ENCODE assay signal across 28 mouse cellular contexts in genomic region chr9:55307066-55307465, GRCm38 (mm10). TPM values are rescaled to one million over a fixed set of nuclear protein-coding genes. Genes with fewer than 3 reads are reported as not detected.
DNase-seq lines count a peak whose midpoint lies in the region; ATAC-seq and TF ChIP-seq lines count a peak whose summit lies in the region.
"Had no signal": no experiment of that assay in that cellular context is flagged by ENCODE, and none has a peak within 500 bp of the region (broad histone marks: within the 10 kb centered on the region; RNA-seq: fewer than 3 reads in every experiment).

No protein-coding gene starts in this region.

- no peak overlapping the region for H3K4me2 ChIP-seq in CH12.LX (ENCODE audit: insufficient read depth, low read depth, poor library complexity, severe bottlenecking)
- H3K4me2 ChIP-seq: embryonic facial prominence, embryonic 13.5 days; forebrain, embryonic 12.5 days; forebrain, embryonic 15.5 days; heart, embryonic 12.5 days; heart, embryonic 15.5 days; hindbrain, embryonic 13.5 days; intestine, embryonic 15.5 days had no signal

- peak; percentile 64 for DNase-seq in heart, adult 11 months
- no peak for DNase-seq in heart, adult 2 months
- DNase-seq in CH12.LX (ENCODE audit: extremely low read depth): no peak
- no peak for DNase-seq in cerebellum, postnatal 10 days
- DNase-seq in adrenal gland, adult 8-10 months: no peak
- DNase-seq: adrenal gland, postnatal 10 days; adrenal gland, postnatal 36 days; cerebellum, adult 11 months; cerebellum, adult 2 months; cerebellum, adult 9-11 months; cerebellum, postnatal 36 days; embryo, embryonic 11 days; gastrocnemius, postnatal 25 days; heart, postnatal 10 days; heart, postnatal 36 days had no signal

- intact Hi-C loops in heart, adult 2 months (cut with DNase I): no loop called here

- 62% methylated on average over 2 of the region's 2 CpGs for WGBS in heart, adult 2 months

- in situ Hi-C loops in CH12.LX (cut with MboI; ENCODE audit: low pct_ligation_motif_present, low pct_unique_long_range_greater_than_20kb, low sequenced_read_pairs): no loop called here

- H3K4me1 ChIP-seq in heart, adult 2 months (ENCODE audit: control insufficient read depth, insufficient read depth, low read length): no peaks in the 10 kb centered on the region
- peaks cover 0 to 18% of the 10 kb centered on the region in 2 experiments; a peak in 2 of 4 replicates for H3K4me1 ChIP-seq in CH12.LX (ENCODE audit: control insufficient read depth in 1 of 2, insufficient read depth in 2 of 2)
- H3K4me1 ChIP-seq: embryonic facial prominence, embryonic 13.5 days; forebrain, embryonic 12.5 days; forebrain, embryonic 15.5 days; heart, embryonic 12.5 days; heart, embryonic 15.5 days; hindbrain, embryonic 10.5 days; hindbrain, embryonic 13.5 days; intestine, embryonic 15.5 days had no signal

- no peaks in the 10 kb centered on the region for H3K79me2 ChIP-seq in heart, adult 2 months (replicated peaks; ENCODE audit: control insufficient read depth, insufficient read depth, low read length)
- H3K79me2 ChIP-seq in CH12.LX (replicated peaks; ENCODE audit: control insufficient read depth, extremely low read depth, insufficient read depth, poor library complexity, severe bottlenecking): no peaks in the 10 kb centered on the region

- H3K4me3 ChIP-seq in heart, adult 2 months: no peak overlapping the region
- H3K4me3 ChIP-seq in CH12.LX (replicated peaks in 1 of 3; ENCODE audit: low read depth in 2 of 3, low read length in 2 of 3, poor library complexity in 1 of 3): no peak overlapping the region
- H3K4me3 ChIP-seq: embryonic facial prominence, embryonic 10.5 days; embryonic facial prominence, embryonic 13.5 days; erythroblast, embryonic 14.5 days; forebrain, embryonic 12.5 days; forebrain, embryonic 15.5 days; heart, embryonic 12.5 days; heart, embryonic 15.5 days; hindbrain, embryonic 10.5 days; hindbrain, embryonic 13.5 days; intestine, embryonic 15.5 days had no signal

- no peak for TF ChIP-seq POLR2A in heart, adult 2 months (IDR thresholded peaks at IDR 0.05; ENCODE audit: insufficient read depth, low read depth, low read length)
- TF ChIP-seq POLR2A in CH12.LX (IDR thresholded peaks at IDR 0.05; ENCODE audit: low read depth, low read length): no peak

- no peaks in the 10 kb centered on the region for H3K27me3 ChIP-seq in heart, adult 2 months (ENCODE audit: control insufficient read depth, insufficient read depth, low read length)
- H3K27me3 ChIP-seq in CH12.LX (replicated peaks): peaks cover 3% of the 10 kb centered on the region
- H3K27me3 ChIP-seq: embryonic facial prominence, embryonic 13.5 days; forebrain, embryonic 12.5 days; forebrain, embryonic 15.5 days; heart, embryonic 12.5 days; heart, embryonic 15.5 days; hindbrain, embryonic 13.5 days; intestine, embryonic 15.5 days had no signal

- H3K36me3 ChIP-seq in heart, adult 2 months (ENCODE audit: control insufficient read depth, insufficient read depth, low read length): no peaks in the 10 kb centered on the region
- H3K36me3 ChIP-seq in CH12.LX (replicated peaks in 1 of 2; ENCODE audit: control insufficient read depth in 1 of 2, insufficient read depth in 1 of 2, low read length in 1 of 2): no peaks in the 10 kb centered on the region
- H3K36me3 ChIP-seq: embryonic facial prominence, embryonic 10.5 days; embryonic facial prominence, embryonic 13.5 days; forebrain, embryonic 12.5 days; forebrain, embryonic 15.5 days; G1E; heart, embryonic 12.5 days; heart, embryonic 15.5 days; hindbrain, embryonic 10.5 days; hindbrain, embryonic 13.5 days; intestine, embryonic 15.5 days had no signal

- TF ChIP-seq RAD21 in CH12.LX (IDR thresholded peaks at IDR 0.05; ENCODE audit: low read depth, low read length): no peak

- no peak for TF ChIP-seq CTCF in heart, adult 2 months (IDR thresholded peaks at IDR 0.05)
- no peak for TF ChIP-seq CTCF in CH12.LX (conservative IDR thresholded peaks at IDR 0.05 in 1 of 2, IDR thresholded peaks at IDR 0.05 in 1 of 2; ENCODE audit: low read depth in 2 of 2, low read length in 2 of 2)

- H3K27ac ChIP-seq in heart, adult 2 months: no peak overlapping the region
- no peak overlapping the region for H3K27ac ChIP-seq in CH12.LX (ENCODE audit: insufficient read depth, low read depth)
- H3K27ac ChIP-seq: embryonic facial prominence, embryonic 10.5 days; embryonic facial prominence, embryonic 13.5 days; forebrain, embryonic 12.5 days; forebrain, embryonic 15.5 days; heart, embryonic 15.5 days; hindbrain, embryonic 10.5 days; hindbrain, embryonic 13.5 days; intestine, embryonic 15.5 days had no signal

- no peak overlapping the region for H3K9ac ChIP-seq in heart, adult 2 months (ENCODE audit: low read depth, low read length)
- no peak overlapping the region for H3K9ac ChIP-seq in CH12.LX (ENCODE audit: insufficient read depth, low read depth)
- H3K9ac ChIP-seq: embryonic facial prominence, embryonic 13.5 days; forebrain, embryonic 12.5 days; forebrain, embryonic 15.5 days; heart, embryonic 12.5 days; heart, embryonic 15.5 days; hindbrain, embryonic 13.5 days; intestine, embryonic 15.5 days had no signal

- ATAC-seq in granulocyte monocyte progenitor cell, adult 5-6 weeks (replicated peaks; ENCODE audit: poor library complexity, severe bottlenecking): peak; percentile 61
- ATAC-seq: forebrain, embryonic 15.5 days; hindbrain, embryonic 16.5 days; intestine, embryonic 15.5 days had no signal

- no peak for TF ChIP-seq EP300 in heart, adult 2 months (IDR thresholded peaks at IDR 0.05; ENCODE audit: insufficient read depth, low read depth, low read length)
- TF ChIP-seq EP300 in CH12.LX (IDR thresholded peaks at IDR 0.05; ENCODE audit: low read length): no peak

- dilution Hi-C loops in CH12.LX (cut with MboI; ENCODE audit: extremely low pct_ligation_motif_present, extremely low pct_unique_long_range_greater_than_20kb, low sequenced_read_pairs): no loop called here

- no peaks in the 10 kb centered on the region for H3K9me3 ChIP-seq in CH12.LX (replicated peaks; ENCODE audit: low read length)
- H3K9me3 ChIP-seq: embryonic facial prominence, embryonic 10.5 days; embryonic facial prominence, embryonic 13.5 days; forebrain, embryonic 12.5 days; forebrain, embryonic 15.5 days; G1E; heart, embryonic 12.5 days; heart, embryonic 15.5 days; hindbrain, embryonic 10.5 days; hindbrain, embryonic 13.5 days; intestine, embryonic 15.5 days had no signal

TF ChIP-seq in CH12.LX, 34 proteins besides CTCF, POLR2A, EP300 and RAD21:
- no peak for TF ChIP-seq CHD2 (IDR thresholded peaks at IDR 0.05; ENCODE audit: low read length)
- TF ChIP-seq IRF4 (IDR thresholded peaks at IDR 0.05; ENCODE audit: low read depth, low read length): peak; percentile 28; the same call in 1 of the 2 replicates
TF ChIP-seq in CH12.LX: peak in this region for 1.

RNA-seq across cellular contexts. Expression of gene Nrg4, which starts 19.6 kb away (rescaled TPM):
- 1 to 10 TPM; 1.5 to 2.3 TPM for total RNA-seq in heart, adult 2 months (2021)
- 3.9 and 7.6 TPM in 2 replicates for polyA plus RNA-seq in heart, adult 2 months (2012; rRNA removed)
- 0.81 and 1.5 TPM in 2 replicates for total RNA-seq in CH12.LX (2012; rRNA removed)
- total RNA-seq in CH12.LX (2014; rRNA removed): 1.2 and 1.6 TPM in 2 replicates
- polyA plus RNA-seq in CH12.LX (2012; ENCODE audit: insufficient read length, low read depth): 1.7 and 1.8 TPM in 2 replicates
- 6.2 and 9.2 TPM in 2 replicates for total RNA-seq in granulocyte monocyte progenitor cell, adult 5-6 weeks (2014; fragmentation: Nextera tagmentation)
- total RNA-seq in granulocyte monocyte progenitor cell, adult 5-6 weeks (2017): 6.2 TPM in 2 replicates
- 10 to 100 TPM in 3 of 4 experiments, 1 to 10 TPM in 1; 6.7 to 19.3 (median 14.4) TPM for total RNA-seq in adrenal gland, adult 8-10 months (2022)
- polyA plus RNA-seq: G1E had no signal

RNA-seq across cellular contexts. Expression of gene Tmem266, which starts 19.6 kb away (rescaled TPM):
- total RNA-seq in heart, adult 2 months (2021): 1 to 10 TPM; 1.5 to 2.0 TPM
- polyA plus RNA-seq in heart, adult 2 months (2012; rRNA removed): 2.5 and 3.3 TPM in 2 replicates
- total RNA-seq in CH12.LX (2012; rRNA removed): not detected in 2 replicates
- not detected in 2 replicates for total RNA-seq in CH12.LX (2014; rRNA removed)
- not detected in 2 replicates for polyA plus RNA-seq in CH12.LX (2012; ENCODE audit: insufficient read length, low read depth)
- not detected in 2 replicates for total RNA-seq in granulocyte monocyte progenitor cell, adult 5-6 weeks (2014; fragmentation: Nextera tagmentation)
- total RNA-seq in granulocyte monocyte progenitor cell, adult 5-6 weeks (2017): not detected in 2 replicates
- 1 to 10 TPM; 1.0 to 1.5 (median 1.1) TPM for total RNA-seq in adrenal gland, adult 8-10 months (2022)
- polyA plus RNA-seq: erythroblast, embryonic 14.5 days had no signal
